Mouse (Mus musculus) hindbrain, embryonic 14.5 days (tissue): Measurements from ENCODE around the gene Sfxn5. TPM values are rescaled to one million over a fixed set of nuclear protein-coding genes. Genes with fewer than 3 reads are reported as not detected.

Source experiments
- ATAC-seq: fragments of 200-750 bp; cut with Nextera tagmentation; 2 replicates; pipeline ENCODE4 v1.8.0; 2017; ENCODE audit warnings: moderate number of reproducible peaks, mild to moderate bottlenecking, moderate TSS enrichment, moderate library complexity; ENCODE audit not compliant: low FRiP score
- DNase-seq: peaks from one replicate; pipeline ENCODE4 v3.0.0-alpha.2; 2015; ENCODE audit warnings: low spot score
- H3K27ac ChIP-seq: fragments of 300-500 bp; sonication (generic); 2 replicates; pipeline ENCODE4 v1.5.1; 2014; ENCODE audit warnings: mild to moderate bottlenecking, moderate library complexity
- H3K27me3 ChIP-seq: fragments of 300-500 bp; sonication (generic); 2 replicates; pipeline ENCODE4 v1.6.1; 2014; ENCODE audit warnings: mild to moderate bottlenecking, low read length, mixed read lengths; ENCODE audit not compliant: control insufficient read depth, insufficient read depth
- H3K36me3 ChIP-seq: fragments of 300-500 bp; sonication (generic); replicated peaks from 2 replicates; pipeline ENCODE4 v1.6.1; 2014; ENCODE audit not compliant: control insufficient read depth, insufficient read depth
- H3K4me1 ChIP-seq: fragments of 300-500 bp; sonication (generic); replicated peaks from 2 replicates; pipeline ENCODE4 v1.6.1; 2014; ENCODE audit warnings: antibody characterized with exemption, low read length, mixed read lengths; ENCODE audit not compliant: control insufficient read depth, insufficient read depth
- H3K4me2 ChIP-seq: fragments of 300-500 bp; sonication (generic); replicated peaks from 2 replicates; pipeline ENCODE4 v1.6.1; 2014; ENCODE audit warnings: mild to moderate bottlenecking, moderate library complexity
- H3K4me3 ChIP-seq: fragments of 300-500 bp; sonication (generic); replicated peaks from 2 replicates; pipeline ENCODE4 v1.5.1; 2014; ENCODE audit warnings: mild to moderate bottlenecking, low read length
- H3K9ac ChIP-seq: fragments of 300-500 bp; sonication (generic); 2 replicates; pipeline ENCODE4 v1.6.1; 2014
- H3K9me3 ChIP-seq: fragments of 300-500 bp; sonication (generic); 2 replicates; pipeline ENCODE4 v1.6.1; 2016; ENCODE audit warnings: low read length; ENCODE audit not compliant: control insufficient read depth
- WGBS: fragments of 180-500 bp; shearing (Covaris S2); extraction: QIAGEN DNeasy Blood & Tissue Kit; methylation state at CpG from one replicate; pipeline ENCODE4 v1.1.7; 2014; 5-methylcytosine and 5-hydroxymethylcytosine counted together
- polyA plus RNA-seq: library from polyadenylated mRNA; unstranded; fragments of >200 nt; fragmentation: Nextera tagmentation; extraction: Ambion mirVana; gene quantifications from 2 replicates; pipeline ENCODE4 v1.2.1, GENCODE M21; 2014

The Sfxn5 gene
- polyA plus RNA-seq, 1 experiment from 2014 or later: 30.4 TPM

DNA sequence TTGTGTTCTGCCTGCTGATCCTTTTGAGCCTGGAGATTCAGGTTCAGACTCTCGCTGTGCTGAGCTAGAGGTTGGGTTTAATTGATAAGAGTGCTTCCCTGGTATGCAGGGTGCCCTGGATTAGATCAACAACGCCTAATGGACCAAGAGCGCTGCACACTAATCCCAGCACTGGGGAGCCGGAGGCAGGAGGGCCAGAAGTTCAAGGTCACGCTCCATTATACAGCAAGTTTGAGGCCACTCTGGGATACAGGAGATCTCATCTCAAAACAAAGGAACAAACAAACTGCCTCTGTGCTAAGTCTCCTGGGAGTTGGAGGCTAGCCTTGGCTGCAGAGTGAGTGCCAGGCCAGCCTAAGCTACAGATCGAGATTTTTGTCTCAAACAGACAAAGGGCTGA, 77.6 kb downstream of the Sfxn5 start:
- H3K27ac ChIP-seq: no peak overlapping the region
- H3K36me3 ChIP-seq: no peaks in the 10 kb centered on the region
- H3K4me2 ChIP-seq: no peak overlapping the region
- DNase-seq (no peak), ATAC-seq (no peak)
- no peak overlapping the region for H3K4me3 ChIP-seq
- H3K4me1 ChIP-seq: peaks cover 8% of the 10 kb centered on the region; the same call in 1 of the 2 replicates
- WGBS: 78% methylated on average over 6 of the region's 6 CpGs
- H3K27me3 ChIP-seq: no peaks in the 10 kb centered on the region
- no peaks in the 10 kb centered on the region for H3K9me3 ChIP-seq
- H3K9ac ChIP-seq: no peak overlapping the region

- WGBS: 51% methylated on average over 7 of the region's 7 CpGs
Observed at GRCm38 (mm10) chr6:85253994-85254541, 79.2 kb downstream of the Sfxn5 start.

DNA sequence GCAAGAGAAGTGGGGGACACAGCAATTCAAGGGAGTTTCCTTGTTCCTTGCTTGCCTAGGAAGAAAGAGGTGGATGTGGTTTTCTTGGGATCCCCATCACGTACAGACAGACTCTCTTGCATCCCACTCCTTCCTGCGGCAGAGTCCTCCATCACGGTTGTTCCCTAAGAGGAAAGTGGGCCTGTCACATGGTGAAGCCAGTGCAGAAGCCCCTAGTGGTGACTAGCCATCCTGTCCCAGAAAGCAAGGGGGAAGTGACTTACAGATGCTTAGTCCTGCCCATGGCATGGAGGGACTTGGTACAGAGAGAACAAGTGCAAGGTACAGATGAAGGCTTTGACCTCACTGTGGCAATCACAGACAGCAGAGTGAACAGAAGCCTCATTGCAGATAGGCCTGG, 79.9 kb downstream of the Sfxn5 start:
- no peak overlapping the region for H3K4me3 ChIP-seq
- no peak for ATAC-seq
- WGBS: 71% methylated on average over 3 of the region's 3 CpGs

More at GRCm38 (mm10) chr6:85253994-85254541, 79.2 kb downstream of the Sfxn5 start:
- DNase-seq (no peak), ATAC-seq (peak; percentile 34; the same call in 1 of the 2 replicates)
- no peak overlapping the region for H3K27ac ChIP-seq
- peaks cover 8% of the 10 kb centered on the region; the same call in 1 of the 2 replicates for H3K4me1 ChIP-seq
- no peaks in the 10 kb centered on the region for H3K36me3 ChIP-seq
- no peaks in the 10 kb centered on the region for H3K9me3 ChIP-seq
- H3K9ac ChIP-seq: no peak overlapping the region
- no peak overlapping the region for H3K4me2 ChIP-seq
- H3K4me3 ChIP-seq: no peak overlapping the region
- no peaks in the 10 kb centered on the region for H3K27me3 ChIP-seq

GRCm38 (mm10) chr6:85252251-85253058, 80.8 kb downstream of the Sfxn5 start:
- WGBS: 61% methylated on average over 17 of the region's 17 CpGs
- Histone ChIP-seq H3K4me1 (0 out of 2 replicates have a peak, but pooled peaks cover 3% of the 10 kb centered on the region), H3K4me3 (no peak overlapping the region), H3K4me2 (no peak overlapping the region), H3K9me3 (no peaks in the 10 kb centered on the region), H3K36me3 (no peaks in the 10 kb centered on the region), H3K27me3 (no peaks in the 10 kb centered on the region), H3K9ac (no peak overlapping the region), H3K27ac (no peak overlapping the region)
- ATAC-seq: no peak; the same call in 1 of the 2 replicates
- DNase-seq: no peak

More for the DNA sequence above, 79.9 kb downstream of the Sfxn5 start:
- no peaks in the 10 kb centered on the region for H3K36me3 ChIP-seq
- no peak overlapping the region for H3K27ac ChIP-seq
- H3K9ac ChIP-seq: no peak overlapping the region
- H3K9me3 ChIP-seq: no peaks in the 10 kb centered on the region
- no peak for DNase-seq
- H3K4me2 ChIP-seq: no peak overlapping the region
- H3K27me3 ChIP-seq: no peaks in the 10 kb centered on the region
- 0 out of 2 replicates have a peak, but pooled peaks cover 3% of the 10 kb centered on the region for H3K4me1 ChIP-seq

GRCm38 (mm10) chr6:85250811-85251241, 82.4 kb downstream of the Sfxn5 start:
- H3K4me1 ChIP-seq: 0 out of 2 replicates have a peak, but pooled peaks cover 3% of the 10 kb centered on the region
- ATAC-seq: no peak
- no peaks in the 10 kb centered on the region for H3K9me3 ChIP-seq
- no peak overlapping the region for H3K4me3 ChIP-seq
- 34% methylated on average over 6 of the region's 6 CpGs for WGBS
- H3K27me3 ChIP-seq: no peaks in the 10 kb centered on the region
- H3K27ac ChIP-seq: no peak overlapping the region
- no peaks in the 10 kb centered on the region for H3K36me3 ChIP-seq
- no peak for DNase-seq
- no peak overlapping the region for H3K4me2 ChIP-seq
- no peak overlapping the region for H3K9ac ChIP-seq

DNA sequence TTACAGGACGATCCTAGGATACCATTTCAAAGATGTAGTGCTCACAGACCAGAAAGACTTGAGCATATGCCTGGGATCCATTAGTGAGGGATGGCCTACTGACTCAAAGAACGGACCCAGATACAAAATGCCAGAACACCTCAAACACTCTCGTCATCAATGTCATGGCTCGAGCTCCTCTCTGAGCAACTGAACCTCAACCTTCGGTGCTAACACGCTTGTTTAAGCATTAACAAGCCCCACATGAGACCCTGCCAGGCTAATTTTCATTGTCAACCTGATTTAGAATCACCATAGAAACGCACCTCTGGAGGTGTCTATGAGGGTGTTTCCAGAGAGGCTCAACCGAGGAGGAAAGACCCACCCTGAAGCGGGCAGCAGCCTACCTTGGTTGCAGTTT, 83.4 kb downstream of the Sfxn5 start:
- Histone ChIP-seq H3K27ac (no peak overlapping the region), H3K36me3 (no peaks in the 10 kb centered on the region), H3K4me1 (0 out of 2 replicates have a peak, but pooled peaks cover 3% of the 10 kb centered on the region), H3K4me2 (no peak overlapping the region), H3K27me3 (no peaks in the 10 kb centered on the region), H3K4me3 (no peak overlapping the region), H3K9me3 (no peaks in the 10 kb centered on the region), H3K9ac (no peak overlapping the region)
- no peak for ATAC-seq
- 67% methylated on average over 9 of the region's 9 CpGs for WGBS
- no peak for DNase-seq

DNA sequence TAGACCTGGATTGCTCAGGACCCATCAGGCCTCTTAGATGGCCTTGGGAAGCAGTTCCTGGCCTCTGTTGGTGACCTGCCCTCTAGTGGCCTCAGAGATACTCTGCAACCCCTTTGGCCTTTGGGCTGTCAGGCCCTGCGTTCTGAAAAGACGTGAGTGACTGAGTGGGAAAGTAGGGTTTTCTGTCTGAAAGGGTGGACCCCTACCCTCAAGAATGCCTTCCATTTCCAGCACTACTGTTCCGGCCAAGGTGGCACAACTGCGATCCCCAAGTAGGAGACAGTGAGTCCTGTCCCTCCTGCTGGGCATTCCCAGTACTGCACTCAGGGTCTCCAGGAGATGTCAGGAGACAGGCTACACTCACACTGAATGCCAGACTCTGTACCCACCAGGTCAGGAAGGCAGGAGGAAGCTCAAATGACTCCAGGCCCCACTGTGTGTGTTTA, 94.2 kb downstream of the Sfxn5 start:
- Histone ChIP-seq H3K4me1 (no peaks in the 10 kb centered on the region), H3K9me3 (no peaks in the 10 kb centered on the region), H3K4me2 (no peak overlapping the region), H3K36me3 (no peaks in the 10 kb centered on the region), H3K27ac (no peak overlapping the region), H3K4me3 (no peak overlapping the region), H3K9ac (no peak overlapping the region), H3K27me3 (no peaks in the 10 kb centered on the region)
- WGBS: 9% methylated on average over 4 of the region's 4 CpGs
- ATAC-seq (peak; percentile 54; the same call in 1 of the 2 replicates), DNase-seq (peak; percentile 58)

DNA sequence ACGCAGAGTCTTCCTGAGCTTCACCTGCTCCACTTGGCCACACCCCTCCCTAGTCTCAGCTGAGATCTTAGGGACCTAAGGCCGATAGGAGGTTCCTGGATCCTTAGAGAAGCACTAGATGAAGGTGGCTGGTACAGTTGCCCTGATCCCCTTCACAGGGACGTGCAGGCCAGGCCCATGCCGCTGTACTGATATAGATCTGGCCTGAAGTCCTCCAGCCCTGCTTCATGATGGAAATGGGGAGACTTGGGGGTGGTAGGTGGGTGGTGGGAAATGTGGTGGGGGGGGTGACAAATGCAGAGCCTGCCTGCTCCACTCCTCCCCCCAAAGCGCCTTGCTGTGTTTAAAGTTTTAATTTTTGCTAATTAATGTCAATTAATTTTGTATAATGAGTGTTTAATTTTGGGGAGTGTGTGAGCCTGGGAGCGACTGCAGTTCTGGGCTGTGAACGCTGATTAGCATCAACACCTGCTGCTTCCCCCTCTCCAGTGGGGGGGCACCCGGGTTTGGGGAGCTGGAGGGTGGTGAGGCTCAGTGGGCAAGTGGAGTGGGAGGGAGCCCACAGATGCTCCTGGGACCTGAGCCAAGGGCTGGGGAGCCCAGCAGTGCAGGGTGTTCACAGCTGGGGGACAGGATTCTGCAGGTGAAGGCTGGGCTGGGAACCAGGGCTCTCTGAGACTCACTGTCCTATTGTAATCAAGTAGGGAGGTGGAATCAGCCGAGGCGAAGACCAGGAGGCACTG, 95.5 kb downstream of the Sfxn5 start:
- H3K4me3 ChIP-seq: no peak overlapping the region
- DNase-seq: no peak
- H3K9ac ChIP-seq: no peak overlapping the region
- H3K4me2 ChIP-seq: no peak overlapping the region
- no peaks in the 10 kb centered on the region for H3K27me3 ChIP-seq
- H3K27ac ChIP-seq: no peak overlapping the region
- H3K9me3 ChIP-seq: no peaks in the 10 kb centered on the region
- ATAC-seq: no peak
- WGBS: 48% methylated on average over 10 of the region's 10 CpGs
- H3K36me3 ChIP-seq: no peaks in the 10 kb centered on the region
- no peaks in the 10 kb centered on the region for H3K4me1 ChIP-seq

DNA sequence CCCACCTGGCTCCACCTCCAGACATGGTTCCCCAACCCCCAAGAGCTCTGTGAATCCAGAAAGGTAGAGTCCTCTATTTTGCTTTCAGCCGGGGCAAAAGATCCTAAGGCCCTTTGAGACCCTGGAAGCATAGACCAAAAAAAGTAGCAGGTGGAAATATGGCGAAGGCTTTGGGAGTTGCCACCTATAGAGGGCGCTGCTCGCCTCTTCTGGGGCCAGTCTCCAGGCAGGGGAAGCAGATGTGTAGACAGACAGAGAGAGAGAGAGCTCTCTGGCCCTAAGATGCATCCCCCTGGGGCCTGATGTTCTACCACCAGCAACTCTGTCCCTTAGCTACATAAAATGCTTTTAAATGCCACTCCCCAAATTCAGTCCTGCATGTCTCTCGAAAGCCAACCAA, 96.2 kb downstream of the Sfxn5 start:
- no peak for ATAC-seq
- 48% methylated on average over 5 of the region's 5 CpGs for WGBS
- Histone ChIP-seq H3K27ac (no peak overlapping the region), H3K4me3 (no peak overlapping the region), H3K36me3 (no peaks in the 10 kb centered on the region), H3K4me2 (no peak overlapping the region), H3K9me3 (no peaks in the 10 kb centered on the region), H3K27me3 (no peaks in the 10 kb centered on the region), H3K9ac (no peak overlapping the region), H3K4me1 (no peaks in the 10 kb centered on the region)
- no peak for DNase-seq
